Mouse (Mus musculus) cerebellum, postnatal 10 days (tissue): ENCODE measurements around the gene Dnmt1.

ENCODE experiments used
- DNase-seq, 2 experiments: peaks; one replicate each; pipeline ENCODE4 v3.0.0; 2021; ENCODE audit warnings: mixed read lengths in 2 of 2

Dnmt1 gene

GRCm38 (mm10) chr9:20878041-20878709 is 81.5 kb downstream of the Dnmt1 start:
- DNase-seq, result peak; percentile 100

- DNase-seq, result no peak
These were observed 82.3 kb downstream of the Dnmt1 start for GRCm38 (mm10) chr9:20877118-20878040.

DNA sequence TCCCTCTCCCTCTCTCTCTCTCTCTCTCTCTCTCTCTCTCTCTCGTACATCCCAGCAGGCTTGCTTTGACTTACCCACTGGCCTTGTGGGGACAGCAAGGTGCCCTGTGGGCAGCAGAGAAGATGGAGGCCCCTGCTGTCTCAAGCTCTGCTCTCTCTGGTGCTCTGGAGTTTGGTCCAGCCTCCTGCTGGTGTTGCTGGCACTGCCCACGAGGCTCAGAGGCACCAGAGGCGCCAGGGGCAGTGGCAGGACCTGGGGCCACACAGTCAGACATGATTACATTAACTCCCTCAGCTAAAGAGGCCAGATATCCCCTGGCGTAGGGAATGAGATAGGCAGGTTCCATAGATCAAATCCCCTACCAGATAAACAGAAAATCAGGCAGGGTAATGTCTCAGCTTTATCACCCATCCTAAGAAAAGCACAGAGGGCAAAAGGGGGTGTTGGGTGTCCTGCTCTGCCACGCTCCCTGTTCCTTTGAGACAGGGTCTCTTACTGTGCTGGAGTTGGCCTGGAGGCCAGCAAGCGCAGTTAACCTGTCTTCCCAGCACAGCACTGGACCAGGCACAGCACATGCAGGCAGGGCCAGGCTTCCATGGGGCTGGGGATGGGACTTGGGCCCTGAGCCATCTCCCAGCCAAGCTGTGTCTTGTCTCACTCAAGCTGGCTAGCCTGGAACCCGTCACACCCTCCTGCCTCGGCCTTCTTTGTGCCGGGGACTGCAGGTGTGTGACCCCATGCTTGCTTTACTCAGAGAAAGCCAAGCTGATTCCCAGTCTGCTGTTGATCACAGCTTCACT is 83.2 kb downstream of the Dnmt1 start:
- no peak for DNase-seq

DNA sequence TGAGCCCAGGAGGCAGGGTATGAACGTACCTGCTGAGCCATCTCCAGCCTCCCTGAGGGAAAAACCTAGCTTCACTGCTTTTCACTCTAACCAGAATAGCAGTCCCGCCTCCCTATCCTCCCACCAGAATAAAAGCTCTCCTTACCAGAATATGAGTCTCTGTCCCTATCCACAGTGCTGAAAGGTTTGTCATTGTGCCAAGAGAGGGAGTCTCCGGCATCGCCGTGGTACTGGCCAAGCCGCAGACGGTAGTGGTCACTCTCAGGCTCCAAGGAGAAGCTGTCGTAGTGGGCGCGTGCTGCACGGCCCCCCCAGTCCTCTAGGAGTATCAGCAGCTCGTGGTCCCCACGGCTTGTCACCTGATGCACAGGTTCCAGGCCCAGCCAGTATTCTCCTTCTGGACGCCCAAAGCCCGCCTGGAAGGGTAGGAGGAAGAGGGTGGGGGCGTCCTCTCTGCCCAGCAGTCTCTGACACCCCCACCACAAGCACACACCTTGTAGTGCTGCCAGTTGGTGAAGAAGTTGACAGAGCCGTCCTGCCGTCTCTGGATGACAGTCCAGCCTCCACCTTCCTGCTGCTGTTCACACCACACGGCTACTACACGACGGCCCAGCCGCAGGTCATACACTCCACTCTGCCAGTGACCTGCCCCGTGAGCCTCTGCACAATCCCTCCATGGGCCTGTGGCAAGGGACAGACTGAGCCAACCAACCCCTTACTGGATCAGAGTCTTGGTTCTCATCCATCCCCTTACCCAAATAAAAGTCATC is 84.5 kb downstream of the Dnmt1 start:
- DNase-seq, result no peak

- DNase-seq, result peak in 1 of 2 experiments; percentile 4
These were observed 86.2 kb downstream of the Dnmt1 start for GRCm38 (mm10) chr9:20873521-20873920.

- DNase-seq, result peak in 1 of 2 experiments; percentile 15
These were observed 86.7 kb downstream of the Dnmt1 start for GRCm38 (mm10) chr9:20872991-20873390.

DNA sequence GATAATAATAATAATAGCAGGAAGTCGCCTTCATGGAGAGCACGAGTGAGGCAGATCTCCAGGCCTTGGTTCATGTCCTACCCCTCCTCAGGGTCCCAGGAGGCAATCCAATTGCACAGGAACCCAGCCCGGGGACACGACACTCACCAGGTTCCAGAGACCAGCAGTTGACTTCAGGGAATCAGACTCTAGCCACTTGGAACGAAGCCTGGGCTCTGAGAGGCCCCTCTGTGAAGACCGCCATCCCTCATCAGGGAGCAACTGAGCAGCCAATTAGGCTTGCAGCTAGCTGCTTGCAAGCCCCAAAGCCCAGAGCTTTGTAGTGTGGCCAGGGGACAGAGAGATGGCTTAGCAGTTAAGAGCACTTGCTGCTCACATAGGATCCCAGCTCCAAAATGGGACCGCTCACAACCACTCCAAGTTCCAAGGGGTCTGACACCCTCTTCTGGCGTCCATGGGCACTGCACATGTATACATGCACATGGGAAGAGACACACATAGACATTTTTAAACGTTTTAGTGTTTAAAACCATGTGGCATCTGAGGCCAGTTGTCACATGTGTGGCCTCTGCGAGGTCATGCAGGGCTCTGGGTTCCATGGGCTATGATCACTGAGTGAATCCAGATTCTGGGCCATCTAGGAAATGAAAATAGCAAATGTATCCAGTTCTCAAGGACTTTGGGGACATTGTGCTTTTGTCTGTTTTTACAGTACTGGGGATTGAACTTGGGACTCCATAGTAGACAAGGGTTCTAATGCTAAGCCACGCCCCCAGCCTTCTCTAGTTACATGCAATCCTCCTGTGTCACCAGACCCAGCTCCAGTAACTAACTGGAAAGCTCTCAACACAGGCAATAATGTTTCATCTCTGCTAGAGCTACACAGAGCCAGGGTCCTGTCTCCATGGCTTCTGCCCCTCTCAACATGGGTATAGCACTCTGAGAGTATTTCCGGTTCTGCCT is 89.2 kb downstream of the Dnmt1 start:
- DNase-seq, result peak in 1 of 2 experiments; percentile 16

DNA sequence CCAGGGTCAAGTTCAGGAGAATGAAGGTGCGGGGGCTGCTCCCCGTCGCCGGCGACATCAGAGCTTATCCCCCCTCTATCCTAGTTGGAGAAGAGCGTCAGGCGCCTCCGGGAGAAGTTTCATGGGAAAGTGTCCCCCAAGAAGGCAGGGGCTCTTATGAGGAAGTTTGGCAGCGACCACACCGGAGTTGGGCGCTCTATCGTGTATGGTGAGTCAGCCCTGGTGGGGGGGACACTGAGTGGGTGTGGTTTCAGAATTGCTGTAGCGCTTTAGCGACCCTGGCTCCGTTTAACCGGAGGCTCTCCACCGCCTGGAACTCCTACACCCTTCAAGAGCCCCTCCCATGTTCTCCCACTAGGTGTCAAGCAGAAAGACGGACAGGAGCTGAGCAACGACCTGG is 90.4 kb downstream of the Dnmt1 start:
- DNase-seq, result peak in 1 of 2 experiments; percentile 23

GRCm38 (mm10) chr9:20868448-20869001 is 91.2 kb downstream of the Dnmt1 start, which contains the start of gene A230050P20Rik:
TSS of gene A230050P20Rik (plus strand) at chr9:20868642.
- peak; percentile 68 to 69 for DNase-seq

GRCm38 (mm10) chr9:20866879-20867278 is 92.8 kb downstream of the Dnmt1 start:
- no peak for DNase-seq

DNA sequence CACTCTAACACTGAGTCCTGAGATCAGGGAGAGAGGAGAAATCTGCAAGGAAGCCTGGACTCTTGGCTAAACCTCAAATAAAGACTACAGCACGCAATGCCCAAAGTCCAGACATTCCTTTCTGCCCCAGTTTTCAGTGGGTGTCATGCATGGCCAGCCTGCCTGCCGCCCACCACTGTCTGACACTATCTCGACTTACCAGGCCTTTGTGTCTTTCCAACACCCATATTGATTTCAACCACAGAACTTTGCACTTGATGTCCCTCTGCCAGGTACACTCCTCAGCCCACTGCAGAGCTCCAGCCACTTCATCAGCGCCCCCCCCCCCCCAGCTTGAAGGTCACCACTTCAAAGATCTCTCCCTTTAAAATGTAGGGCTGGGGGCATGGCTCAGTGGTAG is 97.5 kb downstream of the Dnmt1 start:
- DNase-seq, result no peak

GRCm38 (mm10) chr9:20861821-20862220 is 97.9 kb downstream of the Dnmt1 start:
- DNase-seq, result peak; percentile 63 to 69

DNA sequence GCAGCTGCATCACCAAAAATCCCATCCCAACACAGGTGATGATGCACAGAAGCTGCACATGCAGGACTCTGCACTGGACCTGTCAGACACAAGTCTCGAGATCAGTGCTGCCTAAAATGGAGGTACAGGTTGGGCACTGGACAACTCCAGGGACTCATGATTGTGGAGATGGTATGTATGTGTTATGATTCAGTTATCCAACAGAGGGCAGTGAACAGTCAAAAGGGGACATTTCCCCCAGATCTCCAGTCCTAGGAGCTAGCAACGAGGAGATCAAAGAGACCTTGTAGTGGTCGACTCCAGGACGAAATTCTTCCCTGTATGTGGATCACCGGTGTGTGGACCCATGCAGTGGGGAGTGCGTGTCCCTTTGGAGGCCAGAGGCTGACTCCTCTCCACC is 99.8 kb downstream of the Dnmt1 start:
- no peak for DNase-seq
